In genomic region chr16:34748081-34748720, GRCm38 (mm10) we compare ENCODE assay signal across 9 mouse cellular contexts. TPM values are rescaled to one million over a fixed set of nuclear protein-coding genes. Genes with fewer than 3 reads are reported as not detected.
A peak's percentile ranks its signal among the peaks of the same experiment; 100 is the strongest.
DNase-seq lines count a peak whose midpoint lies in the region; ATAC-seq and TF ChIP-seq lines count a peak whose summit lies in the region.
"Had no signal": no experiment of that assay in that cellular context is flagged by ENCODE, and none has a peak within 500 bp of the region (broad histone marks: within the 10 kb centered on the region; RNA-seq: fewer than 3 reads in every experiment).

No protein-coding gene starts in this region.

- peaks cover 9% of the 10 kb centered on the region; the same call in 1 of the 2 replicates for H3K4me1 ChIP-seq in hindbrain, embryonic 11.5 days (replicated peaks; ENCODE audit: control insufficient read depth, insufficient read depth, low read length)
- peaks cover 10% of the 10 kb centered on the region for H3K4me1 ChIP-seq in hindbrain, embryonic 16.5 days (ENCODE audit: control insufficient read depth, insufficient read depth, low read depth, low read length)
- H3K4me1 ChIP-seq in ES-E14 (ENCODE audit: control insufficient read depth in 2 of 2, insufficient read depth in 2 of 2, low read length in 2 of 2, poor library complexity in 1 of 2): peaks cover 0 to 3% of the 10 kb centered on the region in 2 experiments; a peak in 1 of 4 replicates
- peaks cover 10% of the 10 kb centered on the region; the same call in 1 of the 2 replicates for H3K4me1 ChIP-seq in embryonic facial prominence, embryonic 14.5 days (ENCODE audit: control insufficient read depth, insufficient read depth, low read length)
- peaks cover 14% of the 10 kb centered on the region for H3K4me1 ChIP-seq in midbrain, embryonic 14.5 days (ENCODE audit: control insufficient read depth, insufficient read depth, low read length)

- peaks cover 3% of the 10 kb centered on the region; the same call in 1 of the 2 replicates for H3K27me3 ChIP-seq in hindbrain, embryonic 11.5 days (ENCODE audit: control insufficient read depth, insufficient read depth, low read length)
- H3K27me3 ChIP-seq in hindbrain, embryonic 16.5 days (replicated peaks; ENCODE audit: control insufficient read depth, insufficient read depth, low read length): peaks cover 13% of the 10 kb centered on the region
- H3K27me3 ChIP-seq in embryonic facial prominence, embryonic 14.5 days (replicated peaks; ENCODE audit: control insufficient read depth, insufficient read depth, low read length): peaks cover 9% of the 10 kb centered on the region; the same call in 1 of the 2 replicates
- H3K27me3 ChIP-seq in midbrain, embryonic 14.5 days (ENCODE audit: control insufficient read depth, insufficient read depth, low read length): peaks cover 3% of the 10 kb centered on the region; the same call in 1 of the 2 replicates

- H3K9me3 ChIP-seq in hindbrain, embryonic 11.5 days (ENCODE audit: control insufficient read depth, low read length): no peaks in the 10 kb centered on the region
- peaks cover 3% of the 10 kb centered on the region; the same call in 1 of the 2 replicates for H3K9me3 ChIP-seq in hindbrain, embryonic 16.5 days (ENCODE audit: control insufficient read depth, low read length)
- H3K9me3 ChIP-seq in ES-E14 (ENCODE audit: control insufficient read depth, insufficient read depth, low read depth, low read length): no peaks in the 10 kb centered on the region
- H3K9me3 ChIP-seq in embryonic facial prominence, embryonic 14.5 days (ENCODE audit: control insufficient read depth, low read length): no peaks in the 10 kb centered on the region
- no peaks in the 10 kb centered on the region for H3K9me3 ChIP-seq in midbrain, embryonic 14.5 days (ENCODE audit: control insufficient read depth, low read length)

- H3K27ac ChIP-seq in hindbrain, embryonic 11.5 days (ENCODE audit: low read depth, low read length): no peak overlapping the region
- no peak overlapping the region for H3K27ac ChIP-seq in hindbrain, embryonic 16.5 days (ENCODE audit: low read depth, low read length)
- no peak overlapping the region for H3K27ac ChIP-seq in ES-E14 (ENCODE audit: insufficient read depth, low read depth, low read length, poor library complexity, severe bottlenecking)
- no peak overlapping the region for H3K27ac ChIP-seq in embryonic facial prominence, embryonic 14.5 days (replicated peaks; ENCODE audit: low read depth, low read length)
- H3K27ac ChIP-seq in midbrain, embryonic 14.5 days (replicated peaks; ENCODE audit: low read depth, low read length): no peak overlapping the region

- peak; percentile 45 for DNase-seq in hindbrain, embryonic 11.5 days (ENCODE audit: low spot score)
- DNase-seq in ES-E14 (ENCODE audit: low read depth, low spot score) (peak; percentile 24), liver (no peak)
- peak; percentile 59 for DNase-seq in embryonic facial prominence, embryonic 14.5 days (ENCODE audit: low spot score)
- peak; percentile 54 for DNase-seq in midbrain, embryonic 14.5 days
- DNase-seq in adrenal gland, adult 18-20 months (ENCODE audit: low spot score in 2 of 2): no peak
- DNase-seq in spleen, postnatal 36 days (ENCODE audit: low spot score in 2 of 2): no peak
- DNase-seq: heart, postnatal 14 days had no signal

- 14% methylated on average over 11 of the region's 11 CpGs for WGBS in hindbrain, embryonic 11.5 days
- 18% methylated on average over 11 of the region's 11 CpGs for WGBS in hindbrain, embryonic 16.5 days
- 27% methylated on average over 11 of the region's 11 CpGs for WGBS in embryonic facial prominence, embryonic 14.5 days
- WGBS in midbrain, embryonic 14.5 days: 9% methylated on average over 11 of the region's 11 CpGs

- H3K36me3 ChIP-seq in hindbrain, embryonic 11.5 days (ENCODE audit: control insufficient read depth, insufficient read depth, low read length): no peaks in the 10 kb centered on the region
- H3K36me3 ChIP-seq in hindbrain, embryonic 16.5 days (ENCODE audit: control insufficient read depth, insufficient read depth, low read length): no peaks in the 10 kb centered on the region
- no peaks in the 10 kb centered on the region for H3K36me3 ChIP-seq in ES-E14 (ENCODE audit: control insufficient read depth, insufficient read depth, low read length, poor library complexity, severe bottlenecking)
- H3K36me3 ChIP-seq in embryonic facial prominence, embryonic 14.5 days (ENCODE audit: control insufficient read depth, insufficient read depth, low read length): no peaks in the 10 kb centered on the region
- no peaks in the 10 kb centered on the region for H3K36me3 ChIP-seq in midbrain, embryonic 14.5 days (ENCODE audit: control insufficient read depth, insufficient read depth, low read length)

- ATAC-seq in hindbrain, embryonic 11.5 days (ENCODE audit: low FRiP score): peak; percentile 44; the same call in 1 of the 2 replicates
- ATAC-seq in hindbrain, embryonic 16.5 days: no peak
- peak; percentile 58; the same call in 1 of the 2 replicates for ATAC-seq in embryonic facial prominence, embryonic 14.5 days (ENCODE audit: low read depth)
- ATAC-seq in midbrain, embryonic 14.5 days (ENCODE audit: low FRiP score, low TSS enrichment): no peak

- no peak overlapping the region for H3K4me2 ChIP-seq in hindbrain, embryonic 11.5 days (replicated peaks; ENCODE audit: low read depth, low read length)
- no peak overlapping the region for H3K4me2 ChIP-seq in hindbrain, embryonic 16.5 days (ENCODE audit: low read length)
- no peak overlapping the region for H3K4me2 ChIP-seq in embryonic facial prominence, embryonic 14.5 days (ENCODE audit: low read depth, low read length)
- no peak overlapping the region for H3K4me2 ChIP-seq in midbrain, embryonic 14.5 days (ENCODE audit: low read length)

- no peak overlapping the region for H3K4me3 ChIP-seq in hindbrain, embryonic 11.5 days (ENCODE audit: low read depth, low read length)
- no peak overlapping the region for H3K4me3 ChIP-seq in hindbrain, embryonic 16.5 days (ENCODE audit: low read length)
- no peak overlapping the region for H3K4me3 ChIP-seq in ES-E14 (ENCODE audit: insufficient read depth in 1 of 2, low read depth in 1 of 2, low read length in 2 of 2, poor library complexity in 1 of 2, severe bottlenecking in 1 of 2)
- no peak overlapping the region for H3K4me3 ChIP-seq in embryonic facial prominence, embryonic 14.5 days (ENCODE audit: low read depth, low read length)
- H3K4me3 ChIP-seq in midbrain, embryonic 14.5 days (replicated peaks; ENCODE audit: low read depth, low read length): no peak overlapping the region

- H3K9ac ChIP-seq in hindbrain, embryonic 11.5 days (ENCODE audit: low read depth, low read length): no peak overlapping the region
- no peak overlapping the region for H3K9ac ChIP-seq in hindbrain, embryonic 16.5 days (ENCODE audit: low read depth, low read length)
- H3K9ac ChIP-seq in ES-E14 (ENCODE audit: insufficient read depth, low read depth, low read length, poor library complexity, severe bottlenecking): no peak overlapping the region
- H3K9ac ChIP-seq in embryonic facial prominence, embryonic 14.5 days (ENCODE audit: low read depth, low read length): no peak overlapping the region
- no peak overlapping the region for H3K9ac ChIP-seq in midbrain, embryonic 14.5 days (replicated peaks; ENCODE audit: low read length)

- in situ Hi-C loops in ES-E14 (cut with MboI; ENCODE audit: low sequenced_read_pairs in 2 of 2, unreplicated experiment in 2 of 2): no loop called here

TF ChIP-seq in ES-E14, 5 proteins besides CTCF, POLR2A, EP300 and RAD21:
- TF ChIP-seq CHD2 (IDR thresholded peaks at IDR 0.05; ENCODE audit: low read depth, low read length) (no peak), HCFC1 (IDR thresholded peaks at IDR 0.05; ENCODE audit: borderline replicate concordance, insufficient read depth, low read length) (no peak), ZNF384 (IDR thresholded peaks at IDR 0.05; ENCODE audit: low read depth, low read length) (no peak), ZC3H11A (IDR thresholded peaks at IDR 0.05; ENCODE audit: borderline replicate concordance, low read depth, low read length) (no peak), MAFK (IDR thresholded peaks at IDR 0.05; ENCODE audit: insufficient read depth, low read depth, low read length) (no peak)

RNA-seq across cellular contexts. Expression of gene Mylk, which starts 3.2 kb away (rescaled TPM):
- 3.7 and 4.5 TPM in 2 replicates for polyA plus RNA-seq in hindbrain, embryonic 11.5 days (2014; fragmentation: Nextera tagmentation; extraction: Ambion mirVana)
- 4.6 and 6.2 TPM in 2 replicates for polyA plus RNA-seq in hindbrain, embryonic 16.5 days (2015; fragmentation: Nextera tagmentation; extraction: Ambion mirVana)
- 0.27 and 0.58 TPM in 2 replicates for total RNA-seq in ES-E14 (2012; rRNA removed)
- polyA plus RNA-seq in embryonic facial prominence, embryonic 14.5 days (2014; fragmentation: Nextera tagmentation; extraction: Ambion mirVana): 15.5 and 18.1 TPM in 2 replicates
- polyA plus RNA-seq in midbrain, embryonic 14.5 days (2014; fragmentation: Nextera tagmentation; extraction: Ambion mirVana): 2.8 and 4.9 TPM in 2 replicates
- 10 to 100 TPM; 43.6 to 58.9 TPM for total RNA-seq in adrenal gland, adult 18-20 months (2021)

RNA-seq across cellular contexts. Expression of gene Ccdc14, which starts 57.8 kb away (rescaled TPM):
- 11.3 and 11.4 TPM in 2 replicates for polyA plus RNA-seq in hindbrain, embryonic 11.5 days (2014; fragmentation: Nextera tagmentation; extraction: Ambion mirVana)
- 2.9 and 3.2 TPM in 2 replicates for polyA plus RNA-seq in hindbrain, embryonic 16.5 days (2015; fragmentation: Nextera tagmentation; extraction: Ambion mirVana)
- 13.8 and 16.6 TPM in 2 replicates for total RNA-seq in ES-E14 (2012; rRNA removed)
- polyA plus RNA-seq in embryonic facial prominence, embryonic 14.5 days (2014; fragmentation: Nextera tagmentation; extraction: Ambion mirVana): 5.9 and 7.5 TPM in 2 replicates
- 4.1 and 4.8 TPM in 2 replicates for polyA plus RNA-seq in midbrain, embryonic 14.5 days (2014; fragmentation: Nextera tagmentation; extraction: Ambion mirVana)
- total RNA-seq in adrenal gland, adult 18-20 months (2021): 1 to 10 TPM; 1.9 to 2.0 TPM

Comparison
In these comparisons a context has a peak if more than half of its experiments do, and no peak if none do; other contexts are left out.
1. ATAC-seq: peak in hindbrain, embryonic 11.5 days (single experiment) and embryonic facial prominence, embryonic 14.5 days (single experiment); none in hindbrain, embryonic 16.5 days (single experiment) and midbrain, embryonic 14.5 days (single experiment).
2. DNase-seq: peak in hindbrain, embryonic 11.5 days (single experiment), ES-E14 (single experiment), embryonic facial prominence, embryonic 14.5 days (single experiment) and midbrain, embryonic 14.5 days (single experiment); none in adrenal gland, adult 18-20 months (0 of 2), liver (single experiment) and spleen, postnatal 36 days (0 of 2).